In the genomic region with DNA sequence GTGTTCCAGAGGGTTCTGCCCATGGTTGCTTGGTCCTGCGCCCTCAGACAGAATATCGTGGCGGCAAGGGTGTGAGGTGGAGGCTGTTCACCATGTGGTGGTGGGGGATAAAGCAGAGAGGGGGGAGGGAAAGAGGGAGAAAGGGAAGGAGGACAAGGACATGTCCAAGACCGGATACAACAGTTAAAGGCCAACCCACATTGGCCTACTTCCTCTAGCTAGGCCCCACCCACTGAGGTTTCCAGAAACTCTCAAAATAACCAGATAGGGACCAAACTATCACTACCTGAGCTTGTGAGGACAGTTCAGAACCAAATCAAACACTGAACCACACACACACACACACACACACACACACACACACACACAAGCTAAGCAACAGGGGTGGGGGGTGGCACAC, we compare ENCODE assay signal across 22 mouse cellular contexts.
DNase-seq lines count a peak whose midpoint lies in the region; ATAC-seq and TF ChIP-seq lines count a peak whose summit lies in the region.
"Had no signal": no experiment of that assay in that cellular context is flagged by ENCODE, and none has a peak within 500 bp of the region (broad histone marks: within the 10 kb centered on the region; RNA-seq: fewer than 3 reads in every experiment).

No protein-coding gene starts in this region.

- peak; percentile 67 for DNase-seq in 416B (ENCODE audit: low read depth)
- peak; percentile 17 for DNase-seq in CH12.LX (ENCODE audit: extremely low read depth)
- DNase-seq in gastrocnemius, adult 8-10 months (ENCODE audit: low spot score in 2 of 2) = no peak
- DNase-seq: adrenal gland, postnatal 14 days; cerebellum, adult 11 months; cerebellum, adult 2 months; cerebellum, adult 9-11 months; cerebellum, postnatal 25 days; gastrocnemius, postnatal 14 days; heart, adult 18-20 months; kidney, adult 11 months had no signal

- no peak overlapping the region for H3K9ac ChIP-seq in CH12.LX (ENCODE audit: insufficient read depth, low read depth)
- no peak overlapping the region for H3K9ac ChIP-seq in heart, embryonic 12.5 days
- H3K9ac ChIP-seq: forebrain, embryonic 13.5 days; hindbrain, embryonic 13.5 days had no signal

- 75% methylated on average over 4 of the region's 4 CpGs for WGBS in heart, embryonic 12.5 days

- H3K4me3 ChIP-seq in CH12.LX (replicated peaks in 1 of 3; ENCODE audit: low read depth in 2 of 3, low read length in 2 of 3, poor library complexity in 1 of 3) = no peak overlapping the region
- no peak overlapping the region for H3K4me3 ChIP-seq in heart, embryonic 12.5 days
- H3K4me3 ChIP-seq: forebrain, embryonic 10.5 days; forebrain, embryonic 13.5 days; heart, embryonic 10.5 days; hindbrain, embryonic 13.5 days had no signal

- no peak for TF ChIP-seq POLR2A in CH12.LX (IDR thresholded peaks at IDR 0.05; ENCODE audit: low read depth, low read length)

- H3K27ac ChIP-seq in CH12.LX (ENCODE audit: insufficient read depth, low read depth) = no peak overlapping the region
- H3K27ac ChIP-seq in heart, embryonic 12.5 days (ENCODE audit: poor library complexity, severe bottlenecking) = no peak overlapping the region
- H3K27ac ChIP-seq: forebrain, embryonic 13.5 days; heart, embryonic 10.5 days; hindbrain, embryonic 13.5 days had no signal

- no peak for TF ChIP-seq EP300 in CH12.LX (IDR thresholded peaks at IDR 0.05; ENCODE audit: low read length)

- no peak overlapping the region for H3K4me2 ChIP-seq in CH12.LX (ENCODE audit: insufficient read depth, low read depth, poor library complexity, severe bottlenecking)
- H3K4me2 ChIP-seq in heart, embryonic 12.5 days = no peak overlapping the region
- H3K4me2 ChIP-seq: forebrain, embryonic 13.5 days; hindbrain, embryonic 13.5 days had no signal

- in situ Hi-C loops in CH12.LX (cut with MboI; ENCODE audit: low pct_ligation_motif_present, low pct_unique_long_range_greater_than_20kb, low sequenced_read_pairs) = loop anchor here (10.0 kb wide), 1 partner anchor 228 kb away; no protein-coding TSS in a partner anchor

- no peaks in the 10 kb centered on the region for H3K79me2 ChIP-seq in CH12.LX (replicated peaks; ENCODE audit: control insufficient read depth, extremely low read depth, insufficient read depth, poor library complexity, severe bottlenecking)

- peaks cover 2 to 15% of the 10 kb centered on the region in 2 experiments for H3K4me1 ChIP-seq in CH12.LX (ENCODE audit: control insufficient read depth in 1 of 2, insufficient read depth in 2 of 2)
- H3K4me1 ChIP-seq in heart, embryonic 12.5 days (replicated peaks) = no peaks in the 10 kb centered on the region

- no peak for TF ChIP-seq RAD21 in CH12.LX (IDR thresholded peaks at IDR 0.05; ENCODE audit: low read depth, low read length)

- dilution Hi-C loops in CH12.LX (cut with MboI; ENCODE audit: extremely low pct_ligation_motif_present, extremely low pct_unique_long_range_greater_than_20kb, low sequenced_read_pairs) = no loop called here

- no peaks in the 10 kb centered on the region for H3K36me3 ChIP-seq in CH12.LX (replicated peaks in 1 of 2; ENCODE audit: control insufficient read depth in 1 of 2, insufficient read depth in 1 of 2, low read length in 1 of 2)
- no peaks in the 10 kb centered on the region for H3K36me3 ChIP-seq in heart, embryonic 12.5 days
- H3K36me3 ChIP-seq: G1E; heart, embryonic 10.5 days; hindbrain, embryonic 13.5 days had no signal

- no peak for TF ChIP-seq CTCF in CH12.LX (conservative IDR thresholded peaks at IDR 0.05 in 1 of 2, IDR thresholded peaks at IDR 0.05 in 1 of 2; ENCODE audit: low read depth in 2 of 2, low read length in 2 of 2)

- peaks cover 5% of the 10 kb centered on the region for H3K27me3 ChIP-seq in CH12.LX (replicated peaks)
- peaks cover 16% of the 10 kb centered on the region; the same call in 1 of the 2 replicates for H3K27me3 ChIP-seq in heart, embryonic 12.5 days (replicated peaks)
- H3K27me3 ChIP-seq: hindbrain, embryonic 13.5 days; Patski had no signal

- ATAC-seq in megakaryocyte, adult 5-6 weeks (ENCODE audit: poor library complexity, severe bottlenecking) = 0 out of 2 replicates have a peak, but pooled peaks have one; percentile 35
- ATAC-seq in megakaryocyte-erythroid progenitor cell, adult 5-6 weeks (replicated peaks; ENCODE audit: low FRiP score, low TSS enrichment, poor library complexity, severe bottlenecking) = 0 out of 2 replicates have a peak, but pooled peaks have one; percentile 8
- ATAC-seq in heart, embryonic 12.5 days (ENCODE audit: insufficient number of reproducible peaks, low FRiP score) = no peak
- ATAC-seq: forebrain, embryonic 13.5 days; forebrain, embryonic 16.5 days; hindbrain, embryonic 16.5 days; Patski had no signal

- H3K9me3 ChIP-seq in CH12.LX (replicated peaks; ENCODE audit: low read length) = no peaks in the 10 kb centered on the region
- no peaks in the 10 kb centered on the region for H3K9me3 ChIP-seq in heart, embryonic 12.5 days (replicated peaks)
- H3K9me3 ChIP-seq: forebrain, embryonic 10.5 days; forebrain, embryonic 13.5 days; G1E; heart, embryonic 10.5 days; hindbrain, embryonic 13.5 days had no signal

TF ChIP-seq in CH12.LX, 34 proteins besides CTCF, POLR2A, EP300 and RAD21:
- TF ChIP-seq NELFE (IDR thresholded peaks at IDR 0.05; ENCODE audit: low read depth, low read length) = no peak
- no peak for TF ChIP-seq RCOR1 (conservative IDR thresholded peaks at IDR 0.05; ENCODE audit: low read depth, low read length)
- TF ChIP-seq USF2 (conservative IDR thresholded peaks at IDR 0.05; ENCODE audit: low read depth, low read length) = no peak
- TF ChIP-seq TBP (conservative IDR thresholded peaks at IDR 0.05; ENCODE audit: low read depth, low read length) = no peak
- TF ChIP-seq KAT2A (IDR thresholded peaks at IDR 0.05; ENCODE audit: insufficient replicate concordance, low read length) = no peak
- TF ChIP-seq IRF4 (IDR thresholded peaks at IDR 0.05; ENCODE audit: low read depth, low read length) = no peak
- TF ChIP-seq SIN3A (IDR thresholded peaks at IDR 0.05; ENCODE audit: low read length) = no peak
- TF ChIP-seq E2F4 (IDR thresholded peaks at IDR 0.05; ENCODE audit: insufficient replicate concordance, low read depth, low read length) = no peak

Comparison
In these comparisons a context has a peak if more than half of its experiments do, and no peak if none do; other contexts are left out.
1. DNase-seq: peak in 416B (single experiment) and CH12.LX (single experiment); none in gastrocnemius, adult 8-10 months (0 of 2).